Mouse (Mus musculus) testis, adult 10 weeks (tissue): ENCODE measurements around the gene Cdkn1c. TPM values are rescaled to one million over a fixed set of nuclear protein-coding genes. Genes with fewer than 3 reads are reported as not detected.

ENCODE experiments used
- polyA plus RNA-seq: library from polyadenylated mRNA; stranded (reverse); fragments of 350-450 nt; fragmentation: Illumina TruSeq; extraction: RNeasy Lipid Tissue Mini Kit (QIAGEN cat#74804); gene quantifications from one replicate; pipeline ENCODE4 v1.2.3, GENCODE M21; 2014; ENCODE audit warnings: low read depth, low replicate concordance

Gene Cdkn1c
- 5.7 TPM for polyA plus RNA-seq

GRCm38 (mm10) chr7:143460874-143461273, at the start of gene Cdkn1c:
Cdkn1c (minus strand) TSS chr7:143461050.

DNA sequence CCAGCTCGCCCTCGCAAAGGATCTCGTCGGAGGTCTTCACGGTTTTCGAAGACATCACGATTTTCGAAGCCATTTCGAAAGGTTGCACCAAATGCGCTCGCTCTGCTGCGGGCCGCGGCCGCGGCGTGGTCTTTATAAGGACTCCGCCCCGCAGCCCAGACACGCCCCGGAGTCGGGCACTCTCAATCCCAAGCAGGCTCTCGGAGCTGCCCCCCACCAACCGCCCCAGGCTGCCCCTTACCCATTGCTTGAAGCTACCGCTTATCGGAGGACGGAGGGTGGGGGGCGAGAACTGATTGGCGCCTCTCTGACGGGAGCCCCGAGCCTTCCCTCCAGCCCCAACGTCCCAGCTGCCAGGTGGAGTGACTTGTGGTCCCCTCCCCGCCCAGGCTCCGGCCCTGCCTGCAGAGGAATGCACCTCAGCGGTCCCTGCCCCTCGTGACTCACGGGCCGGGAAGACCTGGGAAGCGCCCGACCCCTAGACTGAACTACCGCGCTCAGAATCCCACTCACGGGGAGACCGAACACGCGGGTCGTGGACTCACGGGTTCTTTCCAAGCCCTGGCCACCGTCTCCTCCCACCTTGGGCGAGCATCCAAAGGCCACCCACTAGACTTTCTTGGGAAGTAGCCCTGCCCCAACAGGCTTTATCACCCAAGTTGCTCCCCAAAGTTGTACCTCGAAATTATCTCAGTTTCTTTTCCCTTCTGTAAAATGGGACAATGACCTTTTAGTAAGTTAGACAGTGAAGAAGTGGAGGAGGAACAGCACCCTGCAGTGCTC, 41.8 kb upstream of the Cdkn1c start, which contains the start of gene Phlda2:
TSS of gene Phlda2 (minus strand) at position 733 of the 783 bp plus-strand sequence.

GRCm38 (mm10) chr7:143473347-143474101, 12.7 kb upstream of the Cdkn1c start, which contains the start of gene Slc22a18:
Slc22a18 (plus strand) TSS chr7:143473736.

Other genes starting within 250 kb of the Cdkn1c start
- gene Slc22a18, start 12.7 kb upstream of the Cdkn1c start, polyA plus RNA-seq, result 0.39 TPM
- gene Phlda2, start 42.1 kb upstream of the Cdkn1c start, polyA plus RNA-seq, result not detected
- 131 TPM for gene Nap1l4, start 88.1 kb upstream of the Cdkn1c start, polyA plus RNA-seq
- gene Cars, start 139.0 kb upstream of the Cdkn1c start, polyA plus RNA-seq, result 20.1 TPM
- gene Tnfrsf26, start 167.7 kb upstream of the Cdkn1c start, polyA plus RNA-seq, result 0.06 TPM
- 1.5 TPM for gene Tnfrsf22, start 188.6 kb upstream of the Cdkn1c start, polyA plus RNA-seq
- 0.71 TPM for gene Tnfrsf23, start 224.8 kb upstream of the Cdkn1c start, polyA plus RNA-seq